Mouse (Mus musculus) forebrain, postnatal 0 days (tissue): ENCODE data around the gene Eif2ak2. TPM values are rescaled to one million over a fixed set of nuclear protein-coding genes. Genes with fewer than 3 reads are reported as not detected.

Experiments used
- ATAC-seq: fragments of 200-750 bp; cut with Nextera tagmentation; 2 replicates; pipeline ENCODE4 v1.8.0; 2017; ENCODE audit warnings: mild to moderate bottlenecking, moderate library complexity
- DNase-seq: peaks from one replicate; pipeline ENCODE4 v3.0.0-alpha.2; 2015
- H3K27ac ChIP-seq: fragments of 300-500 bp; sonication (generic); 2 replicates; pipeline ENCODE4 v1.5.1; 2014; ENCODE audit warnings: low read depth, mild to moderate bottlenecking, antibody characterized with exemption, low read length, moderate library complexity, mixed read lengths
- H3K27me3 ChIP-seq: fragments of 300-500 bp; sonication (generic); 2 replicates; pipeline ENCODE4 v1.6.1; 2014; ENCODE audit warnings: mild to moderate bottlenecking, low read length, mixed read lengths; ENCODE audit not compliant: insufficient read depth
- H3K36me3 ChIP-seq: fragments of 300-500 bp; sonication (generic); 2 replicates; pipeline ENCODE4 v1.6.1; 2014; ENCODE audit warnings: mild to moderate bottlenecking, moderate library complexity; ENCODE audit not compliant: insufficient read depth
- H3K4me1 ChIP-seq: fragments of 300-500 bp; sonication (generic); 2 replicates; pipeline ENCODE4 v1.6.1; 2014; ENCODE audit warnings: antibody characterized with exemption; ENCODE audit not compliant: insufficient read depth
- H3K4me2 ChIP-seq: fragments of 300-500 bp; sonication (generic); 2 replicates; pipeline ENCODE4 v1.6.1; 2014; ENCODE audit warnings: low read depth, mild to moderate bottlenecking, moderate library complexity
- H3K4me3 ChIP-seq: fragments of 300-500 bp; sonication (generic); 2 replicates; pipeline ENCODE4 v1.5.1; 2014; ENCODE audit warnings: low read depth, low read length, mixed read lengths
- H3K9ac ChIP-seq: fragments of 300-500 bp; sonication (generic); 2 replicates; pipeline ENCODE4 v1.6.1; 2014; ENCODE audit warnings: mild to moderate bottlenecking
- H3K9me3 ChIP-seq: fragments of 300-500 bp; sonication (generic); 2 replicates; pipeline ENCODE4 v1.6.1; 2016; ENCODE audit warnings: low read length
- CTCF ChIP-seq: sonication (generic); IDR thresholded peaks from 2 replicates; pipeline ENCODE4 v1.5.1; 2016; ENCODE audit warnings: antibody characterized with exemption, control low read depth, low read depth
- WGBS: fragments of 180-500 bp; shearing (Covaris S2); extraction: QIAGEN DNeasy Blood & Tissue Kit; methylation state at CpG from one replicate; pipeline ENCODE4 v1.1.7; 2014; 5-methylcytosine and 5-hydroxymethylcytosine counted together
- polyA plus RNA-seq: library from polyadenylated mRNA; unstranded; fragments of >200 nt; fragmentation: Nextera tagmentation; extraction: Ambion mirVana; gene quantifications from 2 replicates; pipeline ENCODE4 v1.2.1, GENCODE M21; 2015
- total RNA-seq: library from RNA; depleted of rRNA; stranded (reverse); fragments of >200 nt; gene quantifications from 2 replicates; pipeline ENCODE4 v1.2.3, GENCODE M21; 2014; rRNA removed

Eif2ak2 gene
- total RNA-seq (2.8 and 5.4 TPM in 2 replicates), polyA plus RNA-seq (1.7 and 3.6 TPM in 2 replicates)

- Histone ChIP-seq H3K4me1 (0 out of 2 replicates have a peak, but pooled peaks cover 3% of the 10 kb centered on the region), H3K9ac (peak within 1 kb of the TSS; percentile 25), H3K4me3 (peak within 1 kb of the TSS; percentile 41), H3K4me2 (peak within 1 kb of the TSS; percentile 66), H3K36me3 (no peaks in the 10 kb centered on the region), H3K27me3 (no peaks in the 10 kb centered on the region), H3K9me3 (no peaks in the 10 kb centered on the region), H3K27ac (peak within 1 kb of the TSS; percentile 16; the same call in 1 of the 2 replicates)
- WGBS: 2% methylated on average over 28 of the region's 28 CpGs
- ATAC-seq: peak; percentile 91
- DNase-seq: peak; percentile 23
- no peak for TF ChIP-seq CTCF
These were observed at the start of gene Eif2ak2 for GRCm38 (mm10) chr17:78882401-78883112. Gene Eif2ak2 (minus strand): TSS chr17:78882573.

DNA sequence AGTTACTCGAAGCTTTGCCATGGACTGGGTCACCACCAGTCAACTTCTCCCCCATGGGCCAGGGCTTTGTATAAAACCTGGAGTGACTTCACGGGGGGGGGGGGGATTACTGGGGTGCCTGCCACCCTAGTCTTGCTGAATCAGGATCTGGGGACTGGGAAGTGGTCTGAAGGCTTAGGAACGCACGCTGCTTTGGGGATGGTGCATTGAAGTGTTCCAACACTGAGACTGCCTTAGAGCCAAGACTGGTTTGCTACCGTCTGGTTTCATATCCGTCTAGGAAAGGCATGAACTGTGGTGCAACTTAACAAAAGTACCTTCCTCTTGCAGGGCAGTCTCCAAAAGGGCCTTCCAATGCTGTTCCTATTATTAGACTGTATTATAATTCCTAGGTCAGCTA is 35.3 kb upstream of the Eif2ak2 start:
- Histone ChIP-seq H3K4me3 (peak overlapping the region; percentile 62; the same call in 1 of the 2 replicates), H3K4me2 (peak overlapping the region; percentile 70; the same call in 1 of the 2 replicates), H3K4me1 (peaks cover 10% of the 10 kb centered on the region), H3K9ac (no peak overlapping the region), H3K36me3 (peaks cover 35% of the 10 kb centered on the region), H3K27me3 (no peaks in the 10 kb centered on the region), H3K27ac (no peak overlapping the region), H3K9me3 (no peaks in the 10 kb centered on the region)
- ATAC-seq (no peak), DNase-seq (no peak)
- TF ChIP-seq CTCF: no peak
- 39% methylated on average over 6 of the region's 6 CpGs for WGBS

- WGBS: 2% methylated on average over 11 of the region's 11 CpGs
- no peak for DNase-seq
- H3K4me2 ChIP-seq: peak overlapping the region; percentile 70
These were observed 34.5 kb upstream of the Eif2ak2 start for GRCm38 (mm10) chr17:78916899-78917298.

GRCm38 (mm10) chr17:78916369-78916813 is 34.0 kb upstream of the Eif2ak2 start, which contains the start of gene Cebpzos:
Gene Cebpzos (plus strand): TSS chr17:78916500.
- WGBS: under 1% methylated on average over 37 of the region's 37 CpGs
- no peaks in the 10 kb centered on the region for H3K27me3 ChIP-seq
- H3K4me2 ChIP-seq: peak within 1 kb of the TSS; percentile 70
- peaks cover 24% of the 10 kb centered on the region for H3K36me3 ChIP-seq
- H3K4me1 ChIP-seq: peaks cover 10% of the 10 kb centered on the region
- H3K27ac ChIP-seq: peak within 1 kb of the TSS; percentile 79
- no peaks in the 10 kb centered on the region for H3K9me3 ChIP-seq
- H3K9ac ChIP-seq: peak within 1 kb of the TSS; percentile 74
- ATAC-seq (peak; percentile 95), DNase-seq (peak; percentile 93)
- peak; percentile 33; the same call in 1 of the 2 replicates for TF ChIP-seq CTCF
- peak within 1 kb of the TSS; percentile 62 for H3K4me3 ChIP-seq

More at GRCm38 (mm10) chr17:78916899-78917298, 34.5 kb upstream of the Eif2ak2 start:
- Histone ChIP-seq H3K36me3 (peaks cover 30% of the 10 kb centered on the region), H3K4me1 (peaks cover 10% of the 10 kb centered on the region), H3K9me3 (no peaks in the 10 kb centered on the region), H3K4me3 (peak overlapping the region; percentile 62), H3K9ac (peak overlapping the region; percentile 74), H3K27ac (peak overlapping the region; percentile 79), H3K27me3 (no peaks in the 10 kb centered on the region)
- no peak for TF ChIP-seq CTCF
- ATAC-seq: 0 out of 2 replicates have a peak, but pooled peaks have one; percentile 6

- TF ChIP-seq CTCF: no peak
- Histone ChIP-seq H3K27me3 (no peaks in the 10 kb centered on the region), H3K9ac (peak overlapping the region; percentile 74), H3K27ac (peak overlapping the region; percentile 79), H3K4me2 (peak overlapping the region; percentile 70), H3K9me3 (no peaks in the 10 kb centered on the region), H3K4me1 (peaks cover 10% of the 10 kb centered on the region), H3K36me3 (peaks cover 20% of the 10 kb centered on the region), H3K4me3 (peak overlapping the region; percentile 62)
- ATAC-seq (peak; percentile 8; the same call in 1 of the 2 replicates), DNase-seq (peak; percentile 20)
- 43% methylated on average over 6 of the region's 6 CpGs for WGBS
These were observed 33.4 kb upstream of the Eif2ak2 start for GRCm38 (mm10) chr17:78915772-78916171.

DNA sequence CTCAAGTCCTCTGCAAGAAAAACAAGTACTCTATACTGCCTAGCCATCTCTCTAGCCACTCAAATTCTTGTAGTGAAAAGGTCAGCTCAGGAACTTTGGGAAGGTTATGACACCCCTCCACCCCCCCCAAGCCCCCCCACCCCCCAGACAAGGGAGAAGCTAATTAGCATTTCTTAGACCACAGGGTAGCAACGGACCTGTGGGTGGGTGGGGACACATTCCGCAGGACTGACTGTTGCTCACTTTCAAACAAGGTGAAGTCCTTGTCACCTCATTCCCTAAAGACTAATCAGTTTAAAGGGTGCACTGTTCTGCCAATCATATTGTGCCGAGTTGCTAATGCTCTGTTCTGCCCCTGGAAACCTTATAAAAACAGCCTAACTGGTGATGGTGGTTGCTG is 31.5 kb upstream of the Eif2ak2 start:
- Histone ChIP-seq H3K27ac (no peak overlapping the region), H3K4me2 (no peak overlapping the region), H3K4me3 (no peak overlapping the region), H3K9me3 (no peaks in the 10 kb centered on the region), H3K36me3 (peaks cover 6% of the 10 kb centered on the region; the same call in 1 of the 2 replicates), H3K27me3 (no peaks in the 10 kb centered on the region), H3K9ac (no peak overlapping the region), H3K4me1 (peaks cover 10% of the 10 kb centered on the region)
- DNase-seq (no peak), ATAC-seq (no peak)
- no peak for TF ChIP-seq CTCF
- 72% methylated on average over 3 of the region's 3 CpGs for WGBS

- peak overlapping the region; percentile 40 for H3K9ac ChIP-seq
- WGBS: 26% methylated on average over 6 of the region's 6 CpGs
- peak overlapping the region; percentile 40 for H3K4me3 ChIP-seq
- peaks cover 10% of the 10 kb centered on the region for H3K4me1 ChIP-seq
- H3K27me3 ChIP-seq: no peaks in the 10 kb centered on the region
- H3K4me2 ChIP-seq: peak overlapping the region; percentile 48
- DNase-seq: peak; percentile 70
- peak; percentile 66 for ATAC-seq
- peak overlapping the region; percentile 59; the same call in 1 of the 2 replicates for H3K27ac ChIP-seq
- no peak for TF ChIP-seq CTCF
- H3K9me3 ChIP-seq: no peaks in the 10 kb centered on the region
- no peaks in the 10 kb centered on the region for H3K36me3 ChIP-seq
These were observed 30.5 kb upstream of the Eif2ak2 start for GRCm38 (mm10) chr17:78912861-78913281.
